Mouse (Mus musculus): ENCODE data around the gene Sema4c. TPM values are rescaled to one million over a fixed set of nuclear protein-coding genes. Genes with fewer than 3 reads are reported as not detected.

The Sema4c gene
- polyA plus RNA-seq, 1 experiment, result 8.0 TPM

GRCm38 (mm10) chr1:36524058-36524457 lies 34.1 kb downstream of the Sema4c start:
- no peaks in the 10 kb centered on the region; the same call in 1 of the 2 replicates for H3K36me3 ChIP-seq (ENCODE audit: control insufficient read depth, insufficient read depth, low read length)
- H3K27me3 ChIP-seq (replicated peaks; ENCODE audit: control insufficient read depth, insufficient read depth, low read length), result no peaks in the 10 kb centered on the region
- no peak overlapping the region for H3K4me3 ChIP-seq (ENCODE audit: insufficient read depth, low read depth, low read length)
- TF ChIP-seq POLR2A (IDR thresholded peaks at IDR 0.05; ENCODE audit: low read depth, low read length) (no peak), CTCF (conservative IDR thresholded peaks at IDR 0.05; ENCODE audit: insufficient read depth, insufficient read length, low read depth, low read length) (no peak)
- H3K4me1 ChIP-seq (ENCODE audit: control insufficient read depth, insufficient read depth, low read length), result no peaks in the 10 kb centered on the region
- no peak overlapping the region for H3K27ac ChIP-seq (ENCODE audit: insufficient read depth, low read depth, low read length)
- DNase-seq, result no peak
- 75% methylated on average over 5 of the region's 5 CpGs for WGBS

DNA sequence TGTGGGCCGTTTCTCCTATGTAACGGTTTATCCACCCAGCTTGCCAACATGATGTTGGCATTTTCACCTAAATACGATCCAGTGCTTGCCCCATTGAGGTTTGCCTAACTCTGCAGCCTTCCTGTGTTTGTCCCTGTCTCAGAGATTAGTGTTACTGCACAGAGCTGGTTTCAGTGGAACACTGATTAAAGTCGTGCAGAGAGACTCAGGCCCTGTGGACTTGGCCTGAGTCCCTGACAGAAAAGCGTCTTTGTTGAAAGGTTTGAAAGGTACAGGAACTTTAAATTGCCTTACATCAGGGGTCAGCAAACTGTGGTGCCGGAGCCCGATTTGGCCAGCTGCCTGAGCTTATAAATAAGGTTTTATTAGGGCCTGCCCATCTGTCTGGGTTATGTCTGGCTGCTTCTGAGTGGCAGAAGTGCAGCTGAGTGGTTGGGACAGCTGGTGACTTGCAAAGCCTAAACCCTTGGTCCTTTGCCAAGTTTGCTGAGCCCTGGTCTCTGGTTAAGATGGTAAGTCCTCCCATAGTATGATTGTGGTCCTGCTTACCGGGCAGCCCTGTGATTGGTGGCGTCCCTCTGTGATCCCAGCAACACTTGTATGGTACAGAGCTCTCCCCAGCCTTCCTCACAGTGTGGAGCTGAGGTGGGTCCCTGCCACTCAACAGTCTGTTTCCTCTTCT lies 34.7 kb downstream of the Sema4c start:
- Histone ChIP-seq H3K27me3 (replicated peaks; ENCODE audit: control insufficient read depth, insufficient read depth, low read length) (no peaks in the 10 kb centered on the region), H3K4me1 (ENCODE audit: control insufficient read depth, insufficient read depth, low read length) (no peaks in the 10 kb centered on the region; the same call in 1 of the 2 replicates), H3K4me3 (ENCODE audit: insufficient read depth, low read depth, low read length) (no peak overlapping the region), H3K27ac (ENCODE audit: insufficient read depth, low read depth, low read length) (no peak overlapping the region), H3K36me3 (ENCODE audit: control insufficient read depth, insufficient read depth, low read length) (no peaks in the 10 kb centered on the region; the same call in 1 of the 2 replicates)
- DNase-seq, result no peak
- WGBS, result 65% methylated on average over 9 of the region's 9 CpGs
- TF ChIP-seq CTCF (conservative IDR thresholded peaks at IDR 0.05; ENCODE audit: insufficient read depth, insufficient read length, low read depth, low read length) (no peak), POLR2A (IDR thresholded peaks at IDR 0.05; ENCODE audit: low read depth, low read length) (no peak)

- Histone ChIP-seq H3K27me3 (replicated peaks; ENCODE audit: control insufficient read depth, insufficient read depth, low read length) (no peaks in the 10 kb centered on the region), H3K4me1 (ENCODE audit: control insufficient read depth, insufficient read depth, low read length) (peaks cover 7% of the 10 kb centered on the region; the same call in 1 of the 2 replicates), H3K27ac (ENCODE audit: insufficient read depth, low read depth, low read length) (no peak overlapping the region), H3K4me3 (ENCODE audit: insufficient read depth, low read depth, low read length) (no peak overlapping the region), H3K36me3 (ENCODE audit: control insufficient read depth, insufficient read depth, low read length) (no peaks in the 10 kb centered on the region; the same call in 1 of the 2 replicates)
- 92% methylated on average over 7 of the region's 7 CpGs for WGBS
- DNase-seq, result no peak
- no peak for TF ChIP-seq CTCF (conservative IDR thresholded peaks at IDR 0.05; ENCODE audit: insufficient read depth, insufficient read length, low read depth, low read length)
- TF ChIP-seq POLR2A (IDR thresholded peaks at IDR 0.05; ENCODE audit: low read depth, low read length), result no peak
Measured at GRCm38 (mm10) chr1:36522210-36522609, 35.9 kb downstream of the Sema4c start.

GRCm38 (mm10) chr1:36519626-36520025 lies 38.5 kb downstream of the Sema4c start:
- H3K27ac ChIP-seq (ENCODE audit: insufficient read depth, low read depth, low read length), result no peak overlapping the region

DNA sequence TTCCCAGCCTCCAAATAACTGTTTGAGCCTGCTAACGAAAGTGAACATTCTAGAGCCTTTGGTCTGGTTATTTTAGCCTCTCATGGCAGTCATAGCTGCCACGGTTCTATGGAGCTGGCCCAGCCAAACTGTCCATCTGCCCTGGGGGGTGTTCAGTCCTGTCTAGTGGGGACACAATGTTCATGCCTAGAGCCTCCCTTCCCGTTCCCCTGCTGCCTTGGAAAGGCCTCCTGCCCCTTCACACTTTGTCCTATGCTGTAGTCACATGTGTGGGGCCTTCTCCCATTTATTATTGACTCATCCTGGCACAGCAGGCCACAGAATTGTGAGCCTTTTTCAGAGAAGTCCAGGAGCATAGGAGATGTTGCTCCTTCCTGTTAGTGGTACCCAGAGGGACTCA lies 39.9 kb downstream of the Sema4c start:
- Histone ChIP-seq H3K27me3 (replicated peaks; ENCODE audit: control insufficient read depth, insufficient read depth, low read length) (no peaks in the 10 kb centered on the region), H3K4me3 (ENCODE audit: insufficient read depth, low read depth, low read length) (no peak overlapping the region), H3K27ac (ENCODE audit: insufficient read depth, low read depth, low read length) (no peak overlapping the region), H3K36me3 (ENCODE audit: control insufficient read depth, insufficient read depth, low read length) (no peaks in the 10 kb centered on the region), H3K4me1 (ENCODE audit: control insufficient read depth, insufficient read depth, low read length) (peaks cover 9% of the 10 kb centered on the region; the same call in 1 of the 2 replicates)
- WGBS, result 44% methylated on average over 3 of the region's 3 CpGs
- DNase-seq, result peak; percentile 33
- no peak for TF ChIP-seq POLR2A (IDR thresholded peaks at IDR 0.05; ENCODE audit: low read depth, low read length)
- no peak for TF ChIP-seq CTCF (conservative IDR thresholded peaks at IDR 0.05; ENCODE audit: insufficient read depth, insufficient read length, low read depth, low read length)

More at GRCm38 (mm10) chr1:36519626-36520025, 38.5 kb downstream of the Sema4c start:
- Histone ChIP-seq H3K4me3 (ENCODE audit: insufficient read depth, low read depth, low read length) (no peak overlapping the region), H3K36me3 (ENCODE audit: control insufficient read depth, insufficient read depth, low read length) (no peaks in the 10 kb centered on the region; the same call in 1 of the 2 replicates), H3K4me1 (ENCODE audit: control insufficient read depth, insufficient read depth, low read length) (peaks cover 7% of the 10 kb centered on the region; the same call in 1 of the 2 replicates), H3K27me3 (replicated peaks; ENCODE audit: control insufficient read depth, insufficient read depth, low read length) (no peaks in the 10 kb centered on the region)
- TF ChIP-seq CTCF (conservative IDR thresholded peaks at IDR 0.05; ENCODE audit: insufficient read depth, insufficient read length, low read depth, low read length) (no peak), POLR2A (IDR thresholded peaks at IDR 0.05; ENCODE audit: low read depth, low read length) (no peak)
- 70% methylated on average over 11 of the region's 11 CpGs for WGBS
- no peak for DNase-seq

DNA sequence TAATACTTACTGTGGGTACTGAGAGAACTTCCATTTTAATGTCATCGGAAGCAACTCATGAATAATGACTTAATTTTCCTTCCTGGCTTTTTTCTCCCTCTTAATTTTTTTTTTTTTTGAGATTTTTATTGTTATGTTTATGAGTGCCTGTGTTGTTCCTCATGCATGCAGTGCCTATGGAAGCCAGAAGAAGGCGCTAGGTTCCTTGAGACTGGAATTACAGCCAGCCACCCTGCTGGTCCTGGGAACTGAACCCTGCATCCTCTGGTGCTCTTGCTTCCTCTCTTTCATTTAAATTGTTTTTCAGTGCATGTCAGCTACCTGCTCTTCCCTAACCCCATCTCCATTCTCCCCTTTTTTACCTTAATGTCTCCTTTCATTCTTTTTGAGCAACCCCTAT lies 44.4 kb downstream of the Sema4c start:
- Histone ChIP-seq H3K36me3 (ENCODE audit: control insufficient read depth, insufficient read depth, low read length) (no peaks in the 10 kb centered on the region), H3K27me3 (replicated peaks; ENCODE audit: control insufficient read depth, insufficient read depth, low read length) (no peaks in the 10 kb centered on the region), H3K27ac (ENCODE audit: insufficient read depth, low read depth, low read length) (no peak overlapping the region), H3K4me1 (ENCODE audit: control insufficient read depth, insufficient read depth, low read length) (peaks cover 13% of the 10 kb centered on the region; the same call in 1 of the 2 replicates), H3K4me3 (ENCODE audit: insufficient read depth, low read depth, low read length) (no peak overlapping the region)
- TF ChIP-seq POLR2A (IDR thresholded peaks at IDR 0.05; ENCODE audit: low read depth, low read length) (no peak), CTCF (conservative IDR thresholded peaks at IDR 0.05; ENCODE audit: insufficient read depth, insufficient read length, low read depth, low read length) (peak; percentile 51)
- peak; percentile 38 for DNase-seq
- 66% methylated on average over 2 of the region's 2 CpGs for WGBS

DNA sequence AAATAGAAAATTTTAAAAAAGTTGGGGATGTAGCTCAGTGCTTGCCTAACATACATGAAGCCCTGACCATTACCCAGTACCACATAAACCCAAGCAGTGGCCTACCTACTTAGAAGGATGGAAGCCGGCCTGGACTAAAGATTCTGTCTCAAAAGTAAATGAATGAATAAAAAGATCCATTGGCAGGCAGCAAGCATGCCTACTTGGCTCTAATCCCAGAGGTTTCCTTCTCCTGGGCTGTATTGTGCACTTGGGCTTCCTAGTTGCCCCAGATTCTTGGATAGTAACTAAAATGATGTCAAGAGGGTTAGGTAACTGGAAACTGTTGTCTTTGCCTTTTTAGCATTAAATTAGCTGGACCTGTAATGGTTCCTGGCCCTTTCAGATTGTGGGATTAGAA lies 44.8 kb downstream of the Sema4c start:
- TF ChIP-seq CTCF (conservative IDR thresholded peaks at IDR 0.05; ENCODE audit: insufficient read depth, insufficient read length, low read depth, low read length) (no peak), POLR2A (IDR thresholded peaks at IDR 0.05; ENCODE audit: low read depth, low read length) (no peak)
- DNase-seq, result peak; percentile 74
- H3K36me3 ChIP-seq (ENCODE audit: control insufficient read depth, insufficient read depth, low read length), result no peaks in the 10 kb centered on the region
- H3K4me1 ChIP-seq (ENCODE audit: control insufficient read depth, insufficient read depth, low read length), result peaks cover 13% of the 10 kb centered on the region; the same call in 1 of the 2 replicates
- no peak overlapping the region for H3K27ac ChIP-seq (ENCODE audit: insufficient read depth, low read depth, low read length)
- no peak overlapping the region for H3K4me3 ChIP-seq (ENCODE audit: insufficient read depth, low read depth, low read length)
- WGBS, result 0% methylated on average over 1 of the region's 1 CpGs
- no peaks in the 10 kb centered on the region for H3K27me3 ChIP-seq (replicated peaks; ENCODE audit: control insufficient read depth, insufficient read depth, low read length)
